Mouse (Mus musculus) liver, embryonic 14.5 days (tissue): ENCODE data around the gene Ptpn14.

ENCODE experiments used
- CTCF ChIP-seq: IDR thresholded peaks from 2 replicates; pipeline ENCODE4 v1.5.1; 2016; ENCODE audit warnings: antibody characterized with exemption, low read depth, control low read depth
- EP300 ChIP-seq: IDR thresholded peaks from 2 replicates; pipeline ENCODE4 v1.6.1; 2016; ENCODE audit warnings: antibody characterized with exemption, low read depth

DNA sequence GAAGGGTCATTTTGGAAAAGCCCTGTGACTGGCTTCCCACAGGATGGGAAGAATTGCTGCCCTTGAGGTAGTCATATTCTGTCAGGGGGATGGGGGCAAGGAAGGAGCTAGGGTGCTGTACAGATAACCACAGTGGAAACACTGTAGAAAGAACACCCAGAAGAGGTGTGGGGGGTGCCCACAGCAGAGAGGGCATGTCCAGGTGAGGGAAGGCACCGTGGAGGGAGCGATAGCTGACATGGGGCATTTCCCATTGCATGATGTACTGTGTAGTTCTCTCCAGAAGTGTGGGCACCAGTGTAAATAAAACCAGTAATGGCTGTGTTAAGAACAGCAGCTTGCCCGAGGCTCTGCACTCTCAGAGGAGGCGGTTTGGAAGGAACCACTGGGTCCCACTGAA lies 102.3 kb downstream of the Ptpn14 start:
- TF ChIP-seq CTCF = no peak
- TF ChIP-seq EP300 = no peak
